Mouse (Mus musculus): Measurements from ENCODE around the gene Spock2. TPM values are rescaled to one million over a fixed set of nuclear protein-coding genes. Genes with fewer than 3 reads are reported as not detected.
"Not testable (repeated sequence)": the region's sequence is repeated elsewhere in the genome, so short reads cannot be mapped to it uniquely, and the experiment has no call there.

The Spock2 gene
- polyA plus RNA-seq, 1 experiment = 6.8 TPM

DNA sequence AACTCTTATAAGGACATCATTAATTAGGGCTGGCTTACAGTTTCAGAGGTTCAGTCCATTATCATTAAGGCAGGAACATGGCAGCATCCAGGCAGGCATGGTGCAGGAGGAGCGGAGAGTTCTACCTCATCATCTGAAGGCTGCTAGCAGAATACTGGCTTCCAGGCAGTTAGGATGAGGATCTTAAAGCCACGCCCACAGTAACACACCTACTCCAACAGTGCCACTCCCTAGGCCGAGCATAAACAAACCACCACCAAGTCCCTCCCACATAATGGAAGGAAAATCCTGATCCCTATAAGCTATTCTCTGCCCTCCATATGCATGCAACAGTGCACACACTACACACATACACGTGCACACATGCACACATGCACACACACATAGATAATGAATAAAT lies 66.3 kb downstream of the Spock2 start:
- Histone ChIP-seq H3K36me3 (ENCODE audit: control insufficient read depth, insufficient read depth) (no peaks in the 10 kb centered on the region), H3K4me2 (ENCODE audit: low read depth) (no peak overlapping the region)

DNA sequence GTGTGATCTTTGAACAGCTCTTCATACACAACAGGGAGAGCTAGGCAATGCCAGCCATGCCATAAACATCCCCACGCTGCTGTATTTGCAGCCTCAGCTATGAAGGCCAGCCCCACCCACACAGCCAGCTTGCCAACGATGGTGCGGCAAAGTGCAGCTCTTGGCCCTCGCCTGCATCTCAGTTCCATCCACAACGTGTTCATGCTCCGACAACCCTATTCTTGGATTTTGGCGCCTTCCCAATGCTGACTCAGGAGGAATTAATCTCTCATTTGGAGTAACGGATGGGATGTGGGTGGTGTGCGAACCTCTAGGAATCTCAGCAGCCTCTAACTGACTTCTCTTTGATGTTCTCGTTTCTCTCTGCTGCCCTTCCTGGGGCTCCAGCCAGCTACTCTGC lies 67.0 kb downstream of the Spock2 start:
- TF ChIP-seq POLR2AphosphoS2 (IDR thresholded peaks at IDR 0.05; ENCODE audit: insufficient read length, low read depth) (no peak), SRF (IDR thresholded peaks at IDR 0.05; ENCODE audit: control insufficient read depth, insufficient read length, low read depth) (no peak), CEBPB (IDR thresholded peaks at IDR 0.05; ENCODE audit: insufficient read depth, poor library complexity, severe bottlenecking) (no peak), TCF12 (IDR thresholded peaks at IDR 0.05; ENCODE audit: insufficient read depth, poor library complexity, severe bottlenecking) (no peak), E2F4 (IDR thresholded peaks at IDR 0.05; ENCODE audit: insufficient read depth) (no peak), MYOG (IDR thresholded peaks at IDR 0.05; ENCODE audit: control insufficient read depth in 1 of 3, insufficient read depth in 1 of 3, insufficient read length in 2 of 3, low read depth in 2 of 3) (no peak), MYOD1 (IDR thresholded peaks at IDR 0.05; ENCODE audit: control insufficient read depth in 1 of 3, insufficient read length in 2 of 3, low read depth in 2 of 3) (no peak), TCF3 (IDR thresholded peaks at IDR 0.05; ENCODE audit: insufficient read length, low read depth) (no peak), POLR2A (IDR thresholded peaks at IDR 0.05; ENCODE audit: insufficient read length, low read depth) (no peak), MAX (IDR thresholded peaks at IDR 0.05; ENCODE audit: low read depth) (no peak), REST (IDR thresholded peaks at IDR 0.05; ENCODE audit: insufficient read depth, insufficient read length) (no peak), USF1 (IDR thresholded peaks at IDR 0.05; ENCODE audit: low read depth) (no peak)

More for the DNA sequence above, 66.3 kb downstream of the Spock2 start:
- H3K4me3 ChIP-seq = no peak overlapping the region
- no peaks in the 10 kb centered on the region for H3K79me2 ChIP-seq (ENCODE audit: control insufficient read depth, insufficient read depth)
- no peaks in the 10 kb centered on the region for H3K27me3 ChIP-seq (ENCODE audit: control insufficient read depth, insufficient read depth, insufficient read length)
- H3ac ChIP-seq (ENCODE audit: control insufficient read depth, insufficient read length) = no peak overlapping the region
- TF ChIP-seq SRF (IDR thresholded peaks at IDR 0.05; ENCODE audit: control insufficient read depth, insufficient read length, low read depth) (no peak), E2F4 (IDR thresholded peaks at IDR 0.05; ENCODE audit: insufficient read depth) (no peak), MYOG (IDR thresholded peaks at IDR 0.05; ENCODE audit: control insufficient read depth in 1 of 3, insufficient read depth in 1 of 3, insufficient read length in 2 of 3, low read depth in 2 of 3) (no peak), MYOD1 (IDR thresholded peaks at IDR 0.05; ENCODE audit: control insufficient read depth in 1 of 3, insufficient read length in 2 of 3, low read depth in 2 of 3) (no peak), CEBPB (IDR thresholded peaks at IDR 0.05; ENCODE audit: insufficient read depth, poor library complexity, severe bottlenecking) (no peak), USF1 (IDR thresholded peaks at IDR 0.05; ENCODE audit: low read depth) (no peak), TCF12 (IDR thresholded peaks at IDR 0.05; ENCODE audit: insufficient read depth, poor library complexity, severe bottlenecking) (no peak), POLR2AphosphoS2 (IDR thresholded peaks at IDR 0.05; ENCODE audit: insufficient read length, low read depth) (no peak), MAX (IDR thresholded peaks at IDR 0.05; ENCODE audit: low read depth) (no peak), TCF3 (IDR thresholded peaks at IDR 0.05; ENCODE audit: insufficient read length, low read depth) (no peak), REST (IDR thresholded peaks at IDR 0.05; ENCODE audit: insufficient read depth, insufficient read length) (no peak), POLR2A (IDR thresholded peaks at IDR 0.05; ENCODE audit: insufficient read length, low read depth) (no peak)

DNA sequence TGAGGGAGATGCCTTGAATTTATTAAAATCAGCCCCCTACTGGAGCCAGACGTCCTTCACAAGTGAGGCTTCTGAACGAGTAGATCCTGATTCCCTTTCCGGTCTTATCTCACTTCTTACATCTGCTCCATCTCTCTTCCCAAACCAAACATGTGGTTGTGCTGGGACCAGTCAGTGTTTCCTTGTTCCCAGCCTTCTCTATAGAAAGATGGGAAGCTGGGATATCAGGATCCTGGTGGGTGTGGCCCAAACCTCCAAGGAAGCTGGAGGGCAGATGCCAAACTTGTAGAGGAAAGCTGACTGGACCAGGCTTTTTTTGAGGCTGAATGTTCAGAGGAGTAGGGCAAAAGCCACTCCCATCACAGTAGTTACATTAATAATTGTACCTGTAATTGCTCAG lies 68.5 kb downstream of the Spock2 start:
- H3ac ChIP-seq (ENCODE audit: control insufficient read depth, insufficient read length) = no peak overlapping the region
- H3K36me3 ChIP-seq (ENCODE audit: control insufficient read depth, insufficient read depth) = no peaks in the 10 kb centered on the region
- no peaks in the 10 kb centered on the region for H3K27me3 ChIP-seq (ENCODE audit: control insufficient read depth, insufficient read depth, insufficient read length)
- no peak overlapping the region for H3K4me2 ChIP-seq (ENCODE audit: low read depth)
- no peak overlapping the region for H3K4me3 ChIP-seq
- TF ChIP-seq POLR2AphosphoS2 (IDR thresholded peaks at IDR 0.05; ENCODE audit: insufficient read length, low read depth) = no peak
- no peak for TF ChIP-seq CEBPB (IDR thresholded peaks at IDR 0.05; ENCODE audit: insufficient read depth, poor library complexity, severe bottlenecking)
- no peak for TF ChIP-seq MAX (IDR thresholded peaks at IDR 0.05; ENCODE audit: low read depth)
- TF ChIP-seq E2F4 (IDR thresholded peaks at IDR 0.05; ENCODE audit: insufficient read depth) = no peak
- TF ChIP-seq MYOG (IDR thresholded peaks at IDR 0.05; ENCODE audit: control insufficient read depth in 1 of 3, insufficient read depth in 1 of 3, insufficient read length in 2 of 3, low read depth in 2 of 3) = no peak
- H3K79me2 ChIP-seq (ENCODE audit: control insufficient read depth, insufficient read depth) = no peaks in the 10 kb centered on the region

More for the DNA sequence above, 67.0 kb downstream of the Spock2 start:
- Histone ChIP-seq H3K4me2 (ENCODE audit: low read depth) (peak overlapping the region; percentile 0), H3K27me3 (ENCODE audit: control insufficient read depth, insufficient read depth, insufficient read length) (no peaks in the 10 kb centered on the region), H3K4me3 (no peak overlapping the region), H3ac (ENCODE audit: control insufficient read depth, insufficient read length) (no peak overlapping the region), H3K79me2 (ENCODE audit: control insufficient read depth, insufficient read depth) (no peaks in the 10 kb centered on the region), H3K36me3 (ENCODE audit: control insufficient read depth, insufficient read depth) (no peaks in the 10 kb centered on the region)

DNA sequence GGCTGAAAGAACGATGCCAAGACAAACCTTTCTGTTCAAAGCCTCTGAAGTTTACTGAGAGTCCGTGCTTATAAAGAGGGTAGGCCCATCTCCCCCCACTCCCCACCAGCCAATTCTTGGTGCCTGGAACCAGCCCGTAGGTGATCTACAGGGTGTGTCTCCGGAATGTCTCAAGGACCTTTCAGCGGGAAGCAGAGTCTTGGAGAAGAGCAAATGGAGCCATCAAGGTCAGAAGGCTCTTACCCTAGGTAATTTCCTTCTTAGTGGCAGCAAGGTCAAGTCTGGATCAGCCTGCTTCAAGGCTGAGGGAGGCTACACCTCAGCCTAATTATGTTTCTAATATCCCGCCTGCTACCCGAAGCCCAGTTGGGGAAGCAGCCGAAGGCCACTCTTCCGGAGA lies 69.3 kb downstream of the Spock2 start:
- not testable (repeated sequence) for H3ac ChIP-seq (ENCODE audit: control insufficient read depth, insufficient read length); H3K4me3 ChIP-seq; H3K36me3 ChIP-seq (ENCODE audit: control insufficient read depth, insufficient read depth); H3K79me2 ChIP-seq (ENCODE audit: control insufficient read depth, insufficient read depth); H3K4me2 ChIP-seq (ENCODE audit: low read depth); H3K27me3 ChIP-seq (ENCODE audit: control insufficient read depth, insufficient read depth, insufficient read length)

Other genes starting within 250 kb of the Spock2 start
- gene Dnajb12, start 226.7 kb upstream of the Spock2 start, polyA plus RNA-seq (2012; fragmentation: generic; extraction: Trizol) = 45.2 TPM
- gene Ddit4, start 154.4 kb upstream of the Spock2 start, polyA plus RNA-seq (2012; fragmentation: generic; extraction: Trizol) = 266 TPM
- gene Ascc1, start 103.4 kb upstream of the Spock2 start, polyA plus RNA-seq (2012; fragmentation: generic; extraction: Trizol) = 36.7 TPM
- gene Anapc16, start 103.1 kb upstream of the Spock2 start, polyA plus RNA-seq (2012; fragmentation: generic; extraction: Trizol) = 127 TPM
- gene Chst3, start 113.0 kb downstream of the Spock2 start, polyA plus RNA-seq (2012; fragmentation: generic; extraction: Trizol) = 1.6 TPM
- gene Psap, start 171.4 kb downstream of the Spock2 start, polyA plus RNA-seq (2012; fragmentation: generic; extraction: Trizol) = 729 TPM
- gene Vsir, start 240.6 kb downstream of the Spock2 start, polyA plus RNA-seq (2012; fragmentation: generic; extraction: Trizol) = 5.3 TPM